ENCODE assay signal across 33 mouse cellular contexts in genomic region chr17:47783445-47784223, GRCm38 (mm10). TPM values are rescaled to one million over a fixed set of nuclear protein-coding genes. Genes with fewer than 3 reads are reported as not detected.
DNase-seq lines count a peak whose midpoint lies in the region; ATAC-seq lines count a peak whose summit lies in the region.
"Had no signal": no experiment of that assay in that cellular context is flagged by ENCODE, and none has a peak within 500 bp of the region (broad histone marks: within the 10 kb centered on the region; RNA-seq: fewer than 3 reads in every experiment).

No protein-coding gene starts in this region.

- WGBS in heart, embryonic 13.5 days = 74% methylated on average over 8 of the region's 8 CpGs
- 80% methylated on average over 8 of the region's 8 CpGs for WGBS in midbrain, embryonic 16.5 days
- WGBS in midbrain, embryonic 10.5 days = 88% methylated on average over 8 of the region's 8 CpGs

- H3K27ac ChIP-seq in heart, embryonic 13.5 days (replicated peaks) = no peak overlapping the region
- no peak overlapping the region for H3K27ac ChIP-seq in midbrain, embryonic 16.5 days (ENCODE audit: low read length)
- H3K27ac ChIP-seq in midbrain, embryonic 10.5 days (replicated peaks) = no peak overlapping the region; the same call in 1 of the 2 replicates
- H3K27ac ChIP-seq in brown adipose tissue, adult 24 weeks (replicated peaks; ENCODE audit: low read depth, low read length) = peak overlapping the region; percentile 0; the same call in 1 of the 2 replicates
- H3K27ac ChIP-seq: forebrain, embryonic 13.5 days; hindbrain, embryonic 14.5 days; kidney, postnatal 0 days; neural tube, embryonic 12.5 days had no signal

- 0 out of 2 replicates have a peak overlapping the region, but pooled peaks have one; percentile 19 for H3K9ac ChIP-seq in heart, embryonic 13.5 days
- no peak overlapping the region for H3K9ac ChIP-seq in midbrain, embryonic 16.5 days (ENCODE audit: low read depth, low read length)
- H3K9ac ChIP-seq: forebrain, embryonic 13.5 days; heart, embryonic 12.5 days; hindbrain, embryonic 14.5 days; neural tube, embryonic 12.5 days had no signal

- peaks cover 2% of the 10 kb centered on the region; the same call in 1 of the 2 replicates for H3K36me3 ChIP-seq in heart, embryonic 13.5 days
- H3K36me3 ChIP-seq in midbrain, embryonic 16.5 days (ENCODE audit: control insufficient read depth, insufficient read depth, low read length) = no peaks in the 10 kb centered on the region
- no peaks in the 10 kb centered on the region for H3K36me3 ChIP-seq in midbrain, embryonic 10.5 days
- H3K36me3 ChIP-seq: heart, embryonic 12.5 days; neural tube, embryonic 12.5 days had no signal

- no peak overlapping the region for H3K4me2 ChIP-seq in heart, embryonic 13.5 days
- no peak overlapping the region for H3K4me2 ChIP-seq in midbrain, embryonic 16.5 days (ENCODE audit: low read length)
- H3K4me2 ChIP-seq: forebrain, embryonic 13.5 days; heart, embryonic 12.5 days; hindbrain, embryonic 14.5 days; neural tube, embryonic 12.5 days had no signal

- no peak for DNase-seq in heart, adult 9 months (ENCODE audit: low spot score in 2 of 2)
- DNase-seq in midbrain, embryonic 10.5 days (ENCODE audit: low spot score) = no peak
- DNase-seq in adrenal gland, postnatal 4 days (ENCODE audit: low spot score in 2 of 2) = no peak
- DNase-seq in kidney, postnatal 36 days = no peak
- DNase-seq: cerebellum, adult 18-20 months; cerebellum, postnatal 36 days; heart, postnatal 14 days; kidney, adult 2 months; left cerebral cortex, postnatal 4 days; liver; lung, postnatal 10 days; midbrain, embryonic 14.5 days; right cerebral cortex, postnatal 14 days; spleen, adult 18-20 months had no signal

- no peak overlapping the region for H3K4me3 ChIP-seq in heart, embryonic 13.5 days
- H3K4me3 ChIP-seq in midbrain, embryonic 16.5 days (ENCODE audit: low read depth, low read length) = no peak overlapping the region
- H3K4me3 ChIP-seq in midbrain, embryonic 10.5 days = no peak overlapping the region
- no peak overlapping the region for H3K4me3 ChIP-seq in brown adipose tissue, adult 24 weeks (ENCODE audit: insufficient read depth, low read depth, low read length)
- H3K4me3 ChIP-seq: forebrain, embryonic 13.5 days; heart, embryonic 12.5 days; neural tube, embryonic 12.5 days had no signal

- peaks cover 5% of the 10 kb centered on the region; the same call in 1 of the 2 replicates for H3K27me3 ChIP-seq in heart, embryonic 13.5 days (replicated peaks)
- H3K27me3 ChIP-seq in midbrain, embryonic 16.5 days (ENCODE audit: control insufficient read depth, insufficient read depth, low read depth, low read length) = no peaks in the 10 kb centered on the region
- peaks cover 27% of the 10 kb centered on the region for H3K27me3 ChIP-seq in midbrain, embryonic 10.5 days (ENCODE audit: low read depth, poor library complexity, severe bottlenecking)
- H3K27me3 ChIP-seq: heart, embryonic 12.5 days; neural tube, embryonic 12.5 days had no signal

- H3K4me1 ChIP-seq in heart, embryonic 13.5 days = peaks cover 24% of the 10 kb centered on the region
- no peaks in the 10 kb centered on the region for H3K4me1 ChIP-seq in midbrain, embryonic 16.5 days (ENCODE audit: control insufficient read depth, insufficient read depth, low read length)
- peaks cover 23% of the 10 kb centered on the region for H3K4me1 ChIP-seq in midbrain, embryonic 10.5 days
- H3K4me1 ChIP-seq in brown adipose tissue, adult 24 weeks (ENCODE audit: control insufficient read depth, insufficient read depth, insufficient read length, low read length) = peaks cover 25% of the 10 kb centered on the region

- no peaks in the 10 kb centered on the region for H3K9me3 ChIP-seq in heart, embryonic 13.5 days
- no peaks in the 10 kb centered on the region for H3K9me3 ChIP-seq in midbrain, embryonic 16.5 days (replicated peaks; ENCODE audit: control insufficient read depth, low read length, poor library complexity, severe bottlenecking)
- no peaks in the 10 kb centered on the region for H3K9me3 ChIP-seq in midbrain, embryonic 10.5 days (replicated peaks)
- H3K9me3 ChIP-seq: forebrain, embryonic 13.5 days; heart, embryonic 12.5 days; neural tube, embryonic 12.5 days had no signal

- ATAC-seq in heart, embryonic 13.5 days (ENCODE audit: extremely low read depth, insufficient number of reproducible peaks, low FRiP score, low TSS enrichment) = no peak
- ATAC-seq in midbrain, embryonic 16.5 days = 0 out of 2 replicates have a peak, but pooled peaks have one; percentile 36
- ATAC-seq: forebrain, embryonic 13.5 days; inflammation-experienced regulatory T-cells, adult 6 months had no signal

RNA-seq across cellular contexts. Expression of gene Tfeb, which starts 46.8 kb away (rescaled TPM):
- polyA plus RNA-seq in heart, embryonic 13.5 days (2015; fragmentation: Nextera tagmentation; extraction: Ambion mirVana) = 21.1 and 22.4 TPM in 2 replicates
- polyA plus RNA-seq in midbrain, embryonic 16.5 days (2015; fragmentation: Nextera tagmentation; extraction: Ambion mirVana) = 2.9 and 3.0 TPM in 2 replicates
- polyA plus RNA-seq in midbrain, embryonic 10.5 days (2016; fragmentation: Nextera tagmentation; extraction: Ambion mirVana) = 1.9 and 2.3 TPM in 2 replicates
- polyA plus RNA-seq in brown adipose tissue, adult 24 weeks (2012; ENCODE audit: insufficient read depth, insufficient read length, missing spikeins) = 8.7 and 14.8 TPM in 2 replicates
- 10 to 100 TPM; 22.1 to 22.3 TPM for total RNA-seq in adrenal gland, postnatal 4 days (2021)

RNA-seq across cellular contexts. Expression of gene Mdfi, which starts 50.9 kb away (rescaled TPM):
- 11.9 and 12.5 TPM in 2 replicates for polyA plus RNA-seq in heart, embryonic 13.5 days (2015; fragmentation: Nextera tagmentation; extraction: Ambion mirVana)
- 2.4 and 2.9 TPM in 2 replicates for polyA plus RNA-seq in midbrain, embryonic 16.5 days (2015; fragmentation: Nextera tagmentation; extraction: Ambion mirVana)
- polyA plus RNA-seq in midbrain, embryonic 10.5 days (2016; fragmentation: Nextera tagmentation; extraction: Ambion mirVana) = 10.6 and 12.9 TPM in 2 replicates
- polyA plus RNA-seq in brown adipose tissue, adult 24 weeks (2012; ENCODE audit: insufficient read depth, insufficient read length, missing spikeins) = not detected in 2 replicates
- 10 to 100 TPM; 10.3 to 12.9 TPM for total RNA-seq in adrenal gland, postnatal 4 days (2021)
- total RNA-seq: megakaryocyte, adult 5-6 weeks had no signal
- polyA plus RNA-seq: inflammation-experienced regulatory T-cells, adult 6 months had no signal

RNA-seq across cellular contexts. Expression of gene Pgc, which starts 57.0 kb away (rescaled TPM):
- 0.17 and 0.24 TPM in 2 replicates for polyA plus RNA-seq in heart, embryonic 13.5 days (2015; fragmentation: Nextera tagmentation; extraction: Ambion mirVana)
- polyA plus RNA-seq in midbrain, embryonic 16.5 days (2015; fragmentation: Nextera tagmentation; extraction: Ambion mirVana) = 0.13 TPM in 1 of 2 replicates, not detected in the other
- polyA plus RNA-seq in midbrain, embryonic 10.5 days (2016; fragmentation: Nextera tagmentation; extraction: Ambion mirVana) = 0.19 TPM in 1 of 2 replicates, not detected in the other
- not detected in 2 replicates for polyA plus RNA-seq in brown adipose tissue, adult 24 weeks (2012; ENCODE audit: insufficient read depth, insufficient read length, missing spikeins)
- total RNA-seq in adrenal gland, postnatal 4 days (2021) = not detected
- total RNA-seq: adrenal gland, postnatal 14 days; gastrocnemius, postnatal 4 days; heart, postnatal 14 days; layer of hippocampus, adult 18-20 months; left cerebral cortex, adult 18-20 months; left cerebral cortex, postnatal 4 days; megakaryocyte, adult 5-6 weeks had no signal
- polyA plus RNA-seq: C2C12; embryonic facial prominence, embryonic 14.5 days; forebrain, embryonic 13.5 days; frontal cortex, adult 2 months; heart, embryonic 12.5 days; hindbrain, embryonic 14.5 days; inflammation-experienced regulatory T-cells, adult 6 months; liver, embryonic 16.5 days; midbrain, embryonic 14.5 days; neural tube, embryonic 12.5 days; urinary bladder, adult 2 months had no signal
